In the genomic region with DNA sequence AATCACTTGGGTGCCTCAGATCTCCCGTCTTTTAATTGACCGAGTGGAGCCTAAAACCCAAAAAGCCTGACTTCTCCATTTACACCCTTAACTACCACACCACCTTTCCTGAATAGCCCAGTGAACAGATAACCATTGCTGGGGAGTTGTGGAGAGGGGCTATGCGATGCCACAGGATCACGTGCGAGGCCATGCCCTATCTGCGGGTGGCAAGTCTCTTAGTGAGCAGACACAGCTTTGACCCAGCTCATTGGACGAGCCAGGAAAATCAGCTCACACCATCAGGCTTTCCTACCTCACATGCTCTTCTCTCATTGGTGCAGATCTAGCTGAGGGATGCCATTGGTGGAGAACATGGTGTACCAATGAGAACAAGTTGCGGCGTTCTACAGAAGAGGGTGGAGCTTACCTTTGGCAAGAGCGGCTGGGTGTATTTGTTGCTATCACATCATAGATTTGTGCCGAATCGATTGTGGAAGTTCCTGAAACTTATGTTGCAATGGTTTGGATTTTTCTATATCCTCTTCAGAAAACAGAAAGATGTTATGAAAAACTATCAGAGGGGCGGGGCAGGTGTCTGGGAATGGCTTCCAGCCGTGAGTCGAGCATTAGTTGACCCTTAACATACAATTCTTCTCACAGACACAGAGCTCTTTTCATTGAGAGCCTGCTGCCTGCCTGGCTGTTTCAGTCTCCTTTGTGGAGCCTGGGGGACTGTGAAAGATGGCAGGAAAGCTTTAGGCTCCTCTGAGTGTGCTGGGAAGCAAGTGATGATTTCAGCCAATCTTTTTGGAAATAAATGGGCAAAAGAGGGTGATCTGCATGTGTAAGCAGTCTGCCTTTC, we compare ENCODE assay signal across 15 mouse cellular contexts. TPM values are rescaled to one million over a fixed set of nuclear protein-coding genes. Genes with fewer than 3 reads are reported as not detected.
DNase-seq lines count a peak whose midpoint lies in the region; ATAC-seq lines count a peak whose summit lies in the region.
"Had no signal": no experiment of that assay in that cellular context is flagged by ENCODE, and none has a peak within 500 bp of the region (broad histone marks: within the 10 kb centered on the region; RNA-seq: fewer than 3 reads in every experiment).

No protein-coding gene starts in this region.

- no peak overlapping the region for H3K4me2 ChIP-seq in lung, embryonic 16.5 days (ENCODE audit: low read depth, low read length)
- peak overlapping the region; percentile 16; the same call in 1 of the 2 replicates for H3K4me2 ChIP-seq in forebrain, embryonic 13.5 days
- H3K4me2 ChIP-seq in hindbrain, embryonic 16.5 days (ENCODE audit: low read length): no peak overlapping the region
- H3K4me2 ChIP-seq: limb, embryonic 12.5 days; stomach, embryonic 15.5 days had no signal

- no peaks in the 10 kb centered on the region for H3K27me3 ChIP-seq in lung, embryonic 16.5 days (ENCODE audit: control insufficient read depth, insufficient read depth, low read depth, low read length)
- peaks cover 60% of the 10 kb centered on the region for H3K27me3 ChIP-seq in forebrain, embryonic 13.5 days
- no peaks in the 10 kb centered on the region for H3K27me3 ChIP-seq in hindbrain, embryonic 16.5 days (replicated peaks; ENCODE audit: control insufficient read depth, insufficient read depth, low read length)
- H3K27me3 ChIP-seq: limb, embryonic 12.5 days; stomach, embryonic 15.5 days had no signal

- no peak overlapping the region for H3K4me3 ChIP-seq in lung, embryonic 16.5 days (ENCODE audit: low read length)
- H3K4me3 ChIP-seq in forebrain, embryonic 13.5 days: no peak overlapping the region
- H3K4me3 ChIP-seq in hindbrain, embryonic 16.5 days (ENCODE audit: low read length): no peak overlapping the region
- H3K4me3 ChIP-seq: embryonic facial prominence, embryonic 10.5 days; limb, embryonic 12.5 days; stomach, embryonic 15.5 days had no signal

- H3K36me3 ChIP-seq in lung, embryonic 16.5 days (ENCODE audit: control insufficient read depth, insufficient read depth, low read length): no peaks in the 10 kb centered on the region
- H3K36me3 ChIP-seq in forebrain, embryonic 13.5 days (ENCODE audit: poor library complexity, severe bottlenecking): no peaks in the 10 kb centered on the region
- H3K36me3 ChIP-seq in hindbrain, embryonic 16.5 days (ENCODE audit: control insufficient read depth, insufficient read depth, low read length): no peaks in the 10 kb centered on the region
- H3K36me3 ChIP-seq: embryonic facial prominence, embryonic 10.5 days; limb, embryonic 12.5 days; stomach, embryonic 15.5 days had no signal

- WGBS in lung, embryonic 16.5 days: 72% methylated on average over 15 of the region's 15 CpGs
- WGBS in forebrain, embryonic 13.5 days: 62% methylated on average over 15 of the region's 15 CpGs
- WGBS in hindbrain, embryonic 16.5 days: 61% methylated on average over 15 of the region's 15 CpGs

- ATAC-seq in lung, embryonic 16.5 days (ENCODE audit: low read depth): peak; percentile 84
- peak; percentile 77 for ATAC-seq in forebrain, embryonic 13.5 days
- peak; percentile 83; the same call in 1 of the 2 replicates for ATAC-seq in hindbrain, embryonic 16.5 days
- ATAC-seq: inflammation-experienced regulatory T-cells, adult 6 months had no signal

- no peak overlapping the region for H3K27ac ChIP-seq in lung, embryonic 16.5 days (ENCODE audit: low read length)
- H3K27ac ChIP-seq in forebrain, embryonic 13.5 days: no peak overlapping the region
- no peak overlapping the region for H3K27ac ChIP-seq in hindbrain, embryonic 16.5 days (ENCODE audit: low read depth, low read length)
- H3K27ac ChIP-seq: embryonic facial prominence, embryonic 10.5 days; limb, embryonic 12.5 days; stomach, embryonic 15.5 days had no signal

- H3K9ac ChIP-seq in lung, embryonic 16.5 days (ENCODE audit: low read length): no peak overlapping the region
- no peak overlapping the region for H3K9ac ChIP-seq in forebrain, embryonic 13.5 days
- no peak overlapping the region for H3K9ac ChIP-seq in hindbrain, embryonic 16.5 days (ENCODE audit: low read depth, low read length)
- H3K9ac ChIP-seq: limb, embryonic 12.5 days; stomach, embryonic 15.5 days had no signal

- H3K9me3 ChIP-seq in lung, embryonic 16.5 days (ENCODE audit: control insufficient read depth, low read length): no peaks in the 10 kb centered on the region
- H3K9me3 ChIP-seq in forebrain, embryonic 13.5 days (replicated peaks): no peaks in the 10 kb centered on the region
- H3K9me3 ChIP-seq in hindbrain, embryonic 16.5 days (ENCODE audit: control insufficient read depth, low read length): no peaks in the 10 kb centered on the region
- H3K9me3 ChIP-seq: embryonic facial prominence, embryonic 10.5 days; limb, embryonic 12.5 days; stomach, embryonic 15.5 days had no signal

- peaks cover 8% of the 10 kb centered on the region for H3K4me1 ChIP-seq in lung, embryonic 16.5 days (replicated peaks; ENCODE audit: control insufficient read depth, insufficient read depth, low read length)
- peaks cover 17% of the 10 kb centered on the region for H3K4me1 ChIP-seq in forebrain, embryonic 13.5 days
- no peaks in the 10 kb centered on the region; the same call in 1 of the 2 replicates for H3K4me1 ChIP-seq in hindbrain, embryonic 16.5 days (ENCODE audit: control insufficient read depth, insufficient read depth, low read depth, low read length)
- H3K4me1 ChIP-seq: limb, embryonic 12.5 days; stomach, embryonic 15.5 days had no signal

- no peak for DNase-seq in lung, adult 18-20 months
- DNase-seq in adipocyte (ENCODE audit: low spot score): peak; percentile 32
- DNase-seq in cerebellum, postnatal 14 days: no peak
- DNase-seq in right cerebral cortex, adult 2 months (ENCODE audit: low spot score in 2 of 2): no peak
- DNase-seq: adrenal gland, postnatal 36 days; cerebellum, adult 11 months; kidney, postnatal 10 days; right cerebral cortex, postnatal 25 days had no signal

RNA-seq across cellular contexts. Expression of a gene that starts 12.2 kb away (rescaled TPM):
- polyA plus RNA-seq in lung, embryonic 16.5 days (2015; fragmentation: Nextera tagmentation; extraction: Ambion mirVana): 13.6 and 18.1 TPM in 2 replicates
- polyA plus RNA-seq in forebrain, embryonic 13.5 days (2015; fragmentation: Nextera tagmentation; extraction: Ambion mirVana): 1.4 and 1.5 TPM in 2 replicates
- polyA plus RNA-seq in hindbrain, embryonic 16.5 days (2015; fragmentation: Nextera tagmentation; extraction: Ambion mirVana): 4.9 and 6.7 TPM in 2 replicates
- polyA plus RNA-seq: limb, embryonic 12.5 days had no signal
